Mouse (Mus musculus) heart, embryonic 10.5 days (tissue): ENCODE measurements around the gene Gtsf2. TPM values are rescaled to one million over a fixed set of nuclear protein-coding genes. Genes with fewer than 3 reads are reported as not detected.
"Not testable (repeated sequence)": the region's sequence is repeated elsewhere in the genome, so short reads cannot be mapped to it uniquely, and the experiment has no call there.

ENCODE experiments used
- DNase-seq: peaks from one replicate; pipeline ENCODE4 v3.0.0-alpha.2; 2017; ENCODE audit warnings: low spot score
- H3K27ac ChIP-seq: fragments of 300-500 bp; sonication (generic); 2 replicates; pipeline ENCODE4 v1.5.1; 2016; ENCODE audit warnings: mild to moderate bottlenecking
- H3K27me3 ChIP-seq: fragments of 300-500 bp; sonication (generic); 2 replicates; pipeline ENCODE4 v1.6.1; 2016; ENCODE audit warnings: mild to moderate bottlenecking; ENCODE audit not compliant: poor library complexity, insufficient read depth, severe bottlenecking
- H3K36me3 ChIP-seq: fragments of 300-500 bp; sonication (generic); 2 replicates; pipeline ENCODE4 v1.6.1; 2016; ENCODE audit warnings: mild to moderate bottlenecking, moderate library complexity
- H3K4me1 ChIP-seq: fragments of 300-500 bp; sonication (generic); 2 replicates; pipeline ENCODE4 v1.6.1; 2016; ENCODE audit warnings: mild to moderate bottlenecking
- H3K4me3 ChIP-seq: fragments of 300-500 bp; sonication (generic); 2 replicates; pipeline ENCODE4 v1.5.1; 2016; ENCODE audit warnings: mild to moderate bottlenecking, moderate library complexity
- H3K9me3 ChIP-seq: fragments of 300-500 bp; sonication (generic); 2 replicates; pipeline ENCODE4 v1.6.1; 2016; ENCODE audit warnings: mild to moderate bottlenecking, moderate library complexity
- WGBS: fragments of 180-500 bp; shearing (Covaris S2); methylation state at CpG from one replicate; pipeline ENCODE4 v1.1.7; 2016; 5-methylcytosine and 5-hydroxymethylcytosine counted together
- polyA plus RNA-seq: library from polyadenylated mRNA; unstranded; fragments of >200 nt; fragmentation: Nextera tagmentation; extraction: Ambion mirVana; gene quantifications from 2 replicates; pipeline ENCODE4 v1.2.1, GENCODE M21; 2016

Gtsf2 gene
- polyA plus RNA-seq, 1 experiment from 2014 or later: not detected

DNA sequence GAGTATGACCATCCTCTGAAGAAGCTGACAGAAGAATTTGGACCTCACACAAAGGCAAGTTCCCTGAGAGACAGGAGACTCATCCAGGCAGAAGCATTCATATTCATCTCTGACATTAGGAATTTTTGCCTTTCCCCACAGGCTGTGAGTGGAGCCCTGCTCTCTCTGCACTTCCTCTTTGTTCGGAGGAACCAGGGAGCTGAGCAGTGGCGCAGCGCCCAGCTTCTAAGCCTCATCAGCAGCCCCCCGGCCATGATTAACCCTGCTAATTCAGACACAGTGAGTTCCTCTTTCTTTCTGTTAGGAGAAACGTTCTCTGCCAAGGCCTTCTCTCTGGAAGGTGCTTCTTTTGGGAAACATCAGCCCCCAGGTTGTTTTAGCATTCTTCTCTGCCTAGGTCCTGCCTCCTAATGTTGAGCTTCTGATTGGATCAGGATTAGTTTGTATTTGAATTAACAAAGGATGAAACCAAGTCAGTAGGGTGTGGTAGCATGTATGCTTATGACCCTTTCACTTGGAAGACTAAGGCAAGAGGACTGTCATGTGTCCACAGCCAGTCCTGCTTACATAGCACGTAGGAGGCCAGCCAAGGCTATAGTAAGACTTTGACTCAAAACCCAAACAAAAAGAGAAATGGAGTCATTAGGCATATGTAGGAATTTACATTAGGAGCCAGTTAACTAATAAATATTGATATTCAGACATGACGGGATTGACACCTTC lies 14.4 kb upstream of the Gtsf2 start:
- H3K27me3 ChIP-seq: no peaks in the 10 kb centered on the region
- H3K4me3 ChIP-seq: no peak overlapping the region
- WGBS: 69% methylated on average over 7 of the region's 7 CpGs
- no peaks in the 10 kb centered on the region for H3K9me3 ChIP-seq
- DNase-seq: no peak
- no peaks in the 10 kb centered on the region for H3K4me1 ChIP-seq
- no peaks in the 10 kb centered on the region for H3K36me3 ChIP-seq
- H3K27ac ChIP-seq: no peak overlapping the region

DNA sequence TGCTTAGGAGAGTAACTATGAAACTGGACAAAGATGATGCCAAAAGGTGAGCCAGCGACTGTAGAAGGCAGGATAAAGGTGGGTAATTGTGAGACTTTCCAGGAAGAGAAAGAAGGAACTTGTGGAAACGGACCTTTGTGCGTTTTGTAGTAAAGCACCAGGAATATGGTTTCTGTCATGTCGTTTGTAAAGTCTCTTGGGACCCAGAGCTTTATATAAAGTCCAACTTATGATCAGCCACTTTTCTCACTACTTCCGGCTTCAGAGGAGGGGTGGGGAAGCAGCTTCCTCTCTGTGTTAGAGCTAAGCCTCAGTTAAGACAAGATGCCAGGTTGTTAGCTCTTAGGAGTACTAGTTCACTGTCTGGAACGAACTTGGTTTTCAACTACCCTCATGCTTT lies 6.2 kb upstream of the Gtsf2 start:
- Histone ChIP-seq H3K4me3 (no peak overlapping the region), H3K36me3 (no peaks in the 10 kb centered on the region), H3K4me1 (no peaks in the 10 kb centered on the region), H3K27me3 (no peaks in the 10 kb centered on the region), H3K9me3 (no peaks in the 10 kb centered on the region), H3K27ac (no peak overlapping the region)
- DNase-seq: no peak
- 74% methylated on average over 6 of the region's 6 CpGs for WGBS

GRCm38 (mm10) chr15:103453551-103454218 lies 5.4 kb upstream of the Gtsf2 start, which contains the start of gene Nckap1l:
Nckap1l (plus strand) TSS chr15:103453794.
- Histone ChIP-seq H3K27me3 (no peaks in the 10 kb centered on the region), H3K9me3 (no peaks in the 10 kb centered on the region), H3K4me1 (no peaks in the 10 kb centered on the region), H3K36me3 (no peaks in the 10 kb centered on the region), H3K27ac (no peak within 1 kb of the TSS), H3K4me3 (no peak within 1 kb of the TSS)
- 80% methylated on average over 13 of the region's 13 CpGs for WGBS
- no peak for DNase-seq

- WGBS: 67% methylated on average over 4 of the region's 4 CpGs
- H3K27me3 ChIP-seq, H3K4me3 ChIP-seq, H3K4me1 ChIP-seq, H3K9me3 ChIP-seq, H3K36me3 ChIP-seq, DNase-seq, H3K27ac ChIP-seq: not testable (repeated sequence)
Observed at GRCm38 (mm10) chr15:103445966-103446365, 2.3 kb downstream of the Gtsf2 start.

- no peaks in the 10 kb centered on the region for H3K36me3 ChIP-seq
- no peak for DNase-seq
- no peaks in the 10 kb centered on the region for H3K9me3 ChIP-seq
- H3K27ac ChIP-seq: no peak within 1 kb of the TSS
- H3K27me3 ChIP-seq: no peaks in the 10 kb centered on the region
- no peaks in the 10 kb centered on the region for H3K4me1 ChIP-seq
- no peak within 1 kb of the TSS for H3K4me3 ChIP-seq
- WGBS: 90% methylated on average over 16 of the region's 16 CpGs
Observed at GRCm38 (mm10) chr15:103430241-103430640, 18.0 kb downstream of the Gtsf2 start, which contains the start of gene Gtsf1. Gtsf1 (minus strand) TSS chr15:103430470.

GRCm38 (mm10) chr15:103427017-103427416 lies 21.3 kb downstream of the Gtsf2 start:
- H3K4me1 ChIP-seq: no peaks in the 10 kb centered on the region
- no peak overlapping the region for H3K4me3 ChIP-seq
- H3K9me3 ChIP-seq: no peaks in the 10 kb centered on the region
- no peaks in the 10 kb centered on the region for H3K27me3 ChIP-seq
- H3K36me3 ChIP-seq: no peaks in the 10 kb centered on the region
- 55% methylated on average over 2 of the region's 2 CpGs for WGBS
- DNase-seq: no peak
- no peak overlapping the region for H3K27ac ChIP-seq

- H3K9me3 ChIP-seq, H3K36me3 ChIP-seq, H3K27ac ChIP-seq, H3K4me3 ChIP-seq, H3K4me1 ChIP-seq, DNase-seq, H3K27me3 ChIP-seq: not testable (repeated sequence)
- WGBS: 73% methylated on average over 3 of the region's 3 CpGs
Observed at GRCm38 (mm10) chr15:103405586-103405985, 42.7 kb downstream of the Gtsf2 start.

DNA sequence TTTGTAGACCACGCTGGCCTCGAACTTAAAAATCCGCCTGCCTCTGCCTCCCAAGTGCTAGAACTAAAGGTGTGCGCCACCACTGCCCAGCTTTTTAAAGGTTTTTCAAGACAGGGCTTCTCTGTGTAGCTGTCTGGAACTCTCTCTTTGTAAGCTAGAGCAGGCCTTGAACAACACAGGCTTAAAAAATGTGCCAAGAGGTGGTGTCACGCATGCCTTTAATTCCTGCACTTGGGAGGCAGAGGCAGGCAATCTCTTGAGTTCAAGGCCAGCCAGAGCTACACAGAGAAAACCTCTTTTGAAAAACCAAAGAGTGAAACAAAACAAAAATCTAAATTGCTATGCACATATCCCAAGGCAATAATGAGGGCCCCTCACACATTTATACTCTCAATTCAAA lies 46.9 kb downstream of the Gtsf2 start:
- Histone ChIP-seq H3K27ac (no peak overlapping the region), H3K27me3 (no peaks in the 10 kb centered on the region), H3K4me3 (no peak overlapping the region), H3K9me3 (no peaks in the 10 kb centered on the region), H3K36me3 (no peaks in the 10 kb centered on the region), H3K4me1 (no peaks in the 10 kb centered on the region)
- WGBS: 95% methylated on average over 5 of the region's 5 CpGs
- DNase-seq: no peak

- Histone ChIP-seq H3K4me3 (no peak overlapping the region), H3K36me3 (no peaks in the 10 kb centered on the region), H3K4me1 (no peaks in the 10 kb centered on the region), H3K9me3 (no peaks in the 10 kb centered on the region), H3K27me3 (no peaks in the 10 kb centered on the region), H3K27ac (no peak overlapping the region)
- no peak for DNase-seq
Observed at GRCm38 (mm10) chr15:103393577-103393976, 54.7 kb downstream of the Gtsf2 start.

Other genes starting within 250 kb of the Gtsf2 start
- 152 and 154 TPM in 2 replicates for gene Cbx5, start 208.7 kb downstream of the Gtsf2 start, polyA plus RNA-seq
- gene Hnrnpa1, start 208.0 kb downstream of the Gtsf2 start, polyA plus RNA-seq: 682 and 901 TPM in 2 replicates
- 15.2 and 19.4 TPM in 2 replicates for gene Nfe2, start 190.1 kb downstream of the Gtsf2 start, polyA plus RNA-seq
- gene Copz1, start 175.8 kb downstream of the Gtsf2 start, polyA plus RNA-seq: 220 and 264 TPM in 2 replicates
- 0.35 TPM in 1 of 2 replicates, not detected in the other for gene Gpr84, start 137.9 kb downstream of the Gtsf2 start, polyA plus RNA-seq
- 8.9 and 15.8 TPM in 2 replicates for gene Zfp385a, start 108.4 kb downstream of the Gtsf2 start, polyA plus RNA-seq
- 60.6 and 98.7 TPM in 2 replicates for gene Itga5, start 81.7 kb downstream of the Gtsf2 start, polyA plus RNA-seq
- gene Gtsf1, start 18.0 kb downstream of the Gtsf2 start, polyA plus RNA-seq: 3.9 and 21.8 TPM in 2 replicates
- 1.00 and 2.2 TPM in 2 replicates for gene Nckap1l, start 5.3 kb upstream of the Gtsf2 start, polyA plus RNA-seq
- gene Pde1b, start 54.6 kb upstream of the Gtsf2 start, polyA plus RNA-seq: 3.8 and 4.4 TPM in 2 replicates
- 57.4 and 77.3 TPM in 2 replicates for gene Ppp1r1a, start 89.5 kb upstream of the Gtsf2 start, polyA plus RNA-seq
- not detected in 2 replicates for gene Glycam1, start 116.6 kb upstream of the Gtsf2 start, polyA plus RNA-seq